Mouse (Mus musculus): ENCODE measurements at regions not wholly inside any gene's neighbourhood (a gene's known extent, or its start where the extent isn't known, plus 50 kb on each side); places are given as distances from the start of the nearest gene placed in this dataset.

DNA sequence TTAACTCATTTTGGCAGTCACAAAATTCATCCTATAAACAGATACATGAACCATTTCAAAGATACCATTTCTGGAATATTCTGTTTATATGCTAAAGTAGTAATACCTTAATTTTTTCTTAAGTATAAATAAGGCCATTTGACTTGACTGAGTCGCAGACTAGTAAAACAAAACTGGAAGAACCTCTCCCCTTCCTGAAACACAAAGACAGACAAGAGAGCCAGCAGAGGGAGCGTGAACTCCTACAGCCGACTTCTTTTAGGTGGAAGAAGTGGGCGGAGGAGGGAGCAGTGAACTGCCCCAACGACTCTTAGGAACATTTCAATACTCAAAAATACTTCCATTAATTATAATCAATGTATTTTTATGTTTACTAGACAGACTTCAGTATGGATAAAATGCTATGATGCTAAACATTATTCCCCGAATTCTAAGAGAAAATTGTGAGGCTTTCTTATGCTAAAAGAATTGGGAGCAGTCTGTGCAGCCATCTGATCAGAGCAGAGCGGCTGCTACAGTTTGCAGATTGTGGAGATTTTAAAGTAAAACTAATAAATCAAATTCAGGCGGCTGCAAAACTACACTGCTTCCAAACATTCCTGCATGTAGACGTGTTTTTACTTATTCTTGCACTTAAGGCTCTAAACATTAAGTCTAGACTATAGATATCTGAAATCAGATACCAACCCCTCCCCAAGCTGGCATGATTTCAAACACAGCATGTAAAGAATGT lies 211.2 kb upstream of the Klf14 start:
- intact Hi-C loops (cut with DNase I; ENCODE audit: low total_unique reads) = no loop called here
- no peak for DNase-seq

DNA sequence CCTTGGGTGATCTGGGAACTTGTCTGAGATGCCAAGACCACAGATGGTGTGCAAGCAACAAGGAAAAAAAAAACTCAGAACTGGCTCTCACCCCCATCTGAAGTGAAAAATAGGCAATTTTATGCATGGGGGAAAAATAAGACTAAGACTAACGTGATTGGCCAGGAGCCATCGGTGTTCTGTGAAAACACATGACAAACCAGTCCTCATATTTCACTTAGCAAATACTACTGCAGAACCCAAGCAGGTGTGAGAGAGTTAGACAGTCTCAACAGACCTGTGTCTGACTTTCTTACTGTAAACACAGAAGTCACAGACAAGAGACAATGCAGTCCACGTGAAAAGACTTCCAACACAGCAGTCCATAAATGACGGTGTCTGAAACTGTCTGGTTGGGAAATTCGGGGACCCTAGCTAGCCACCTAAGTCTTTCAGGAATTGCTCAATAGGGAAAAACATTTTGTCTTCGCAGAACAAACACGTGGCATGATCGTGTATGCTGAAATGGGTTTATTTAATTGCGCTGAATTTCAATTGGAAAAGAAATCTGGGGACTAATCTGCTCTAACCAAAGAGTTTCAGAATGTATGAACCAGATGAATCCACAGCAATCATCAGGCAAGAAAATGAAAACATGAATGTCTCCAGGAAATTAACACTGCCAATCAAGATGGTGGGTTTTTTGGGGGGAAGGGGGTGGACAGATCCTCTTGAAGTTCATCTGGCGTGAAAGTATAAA lies 213.1 kb upstream of the Klf14 start:
- intact Hi-C loops (cut with DNase I; ENCODE audit: low total_unique reads) = no loop called here
- no peak for DNase-seq

DNA sequence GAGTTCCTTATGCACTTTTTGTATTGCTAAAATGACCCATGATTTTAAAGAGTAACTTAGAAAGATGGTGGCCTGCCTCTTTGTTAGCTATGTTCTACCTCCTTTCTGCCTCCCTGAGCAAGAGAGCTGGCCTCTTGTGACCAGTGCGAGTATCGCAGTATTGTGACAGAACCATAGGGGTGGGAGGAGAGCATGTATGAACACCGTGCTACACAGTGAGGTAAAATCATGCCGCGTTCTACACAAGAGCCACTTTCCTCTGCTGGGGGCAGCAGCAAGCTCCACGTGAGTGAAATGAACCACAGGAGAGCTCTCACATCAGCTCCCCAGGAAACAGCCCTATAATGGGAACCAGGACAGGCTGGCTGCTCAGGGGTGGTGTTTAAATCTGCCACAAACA lies 216.9 kb upstream of the Klf14 start:
- DNase-seq = no peak
- intact Hi-C loops (cut with DNase I; ENCODE audit: low total_unique reads) = loop anchor here (2.0 kb wide), 1 partner anchor 101 kb away; no protein-coding TSS in a partner anchor

DNA sequence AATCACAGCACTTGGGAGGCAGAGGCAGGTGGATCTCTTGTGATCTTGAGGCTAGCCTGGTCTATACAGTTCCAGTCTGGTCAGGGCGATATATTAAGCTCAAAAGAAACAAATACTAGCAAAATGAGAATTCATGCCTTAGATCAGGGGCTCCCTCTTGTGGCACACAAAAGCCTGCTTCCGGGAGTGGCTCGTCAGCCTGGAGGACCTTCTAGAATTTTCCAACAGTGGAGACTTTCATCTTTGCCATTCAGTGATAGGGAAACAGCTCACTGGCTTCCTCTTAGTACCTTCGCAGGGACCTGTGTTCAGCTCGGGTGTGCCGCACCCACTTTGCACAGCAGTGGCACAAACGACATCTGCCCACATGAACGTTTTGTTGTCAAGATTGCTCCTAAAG lies 217.5 kb upstream of the Klf14 start:
- DNase-seq = peak; percentile 31
- intact Hi-C loops (cut with DNase I; ENCODE audit: low total_unique reads) = loop anchor here (2.0 kb wide), 1 partner anchor 102 kb away; no protein-coding TSS in a partner anchor

DNA sequence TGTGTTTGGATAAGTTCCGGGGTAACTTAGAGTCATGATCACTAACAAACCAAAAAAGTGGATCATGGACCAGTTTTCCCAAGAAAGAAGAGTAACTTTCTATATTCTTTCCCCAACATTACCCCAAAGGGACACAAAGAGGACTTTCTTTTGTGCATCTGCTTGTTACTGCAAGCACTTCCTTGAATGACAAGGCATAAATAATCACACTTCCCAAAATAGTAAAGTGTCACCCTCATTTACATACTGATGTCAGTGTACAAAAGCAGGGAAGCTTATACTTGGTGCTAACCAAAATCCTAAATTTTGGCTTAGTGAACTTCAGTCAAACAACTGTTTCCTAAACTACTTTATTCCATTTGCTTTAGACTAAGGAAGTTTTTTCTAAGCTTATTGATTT lies 218.0 kb upstream of the Klf14 start:
- intact Hi-C loops (cut with DNase I; ENCODE audit: low total_unique reads) = loop anchor here (2.0 kb wide), 1 partner anchor 102 kb away; no protein-coding TSS in a partner anchor
- no peak for DNase-seq

DNA sequence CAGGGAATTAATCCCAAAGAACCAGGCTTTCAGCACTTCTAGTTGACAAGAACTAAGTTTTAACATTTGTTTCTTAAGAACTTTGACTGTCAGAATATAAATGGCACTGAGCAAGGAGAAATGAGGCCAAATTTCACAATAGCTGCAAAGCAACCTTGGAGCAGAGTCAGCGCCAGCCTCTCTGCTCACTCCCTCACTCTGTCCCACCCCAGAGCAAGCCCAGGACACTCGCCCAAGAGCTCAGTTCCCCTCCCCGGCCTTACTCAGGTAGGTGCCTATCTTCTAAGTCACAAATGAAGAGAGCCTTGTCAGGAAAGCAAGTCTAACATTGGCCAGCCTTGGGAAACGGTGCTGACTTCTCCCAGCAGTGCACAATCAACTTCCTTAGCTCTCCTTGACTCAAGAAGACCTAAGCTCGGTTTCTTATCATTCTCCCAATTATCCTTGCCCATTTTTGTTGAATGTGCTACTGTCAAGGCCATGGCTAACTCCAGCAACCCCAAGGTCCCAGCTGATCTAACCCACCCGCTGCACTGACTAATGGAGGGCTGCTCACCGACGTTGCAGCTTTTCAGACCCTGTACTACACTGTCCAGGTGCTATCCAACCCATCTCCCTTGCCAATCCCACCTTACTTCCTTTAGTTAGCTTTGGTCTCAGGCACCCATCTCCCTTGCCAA lies 219.5 kb upstream of the Klf14 start:
- no peak for DNase-seq
- intact Hi-C loops (cut with DNase I; ENCODE audit: low total_unique reads) = no loop called here

DNA sequence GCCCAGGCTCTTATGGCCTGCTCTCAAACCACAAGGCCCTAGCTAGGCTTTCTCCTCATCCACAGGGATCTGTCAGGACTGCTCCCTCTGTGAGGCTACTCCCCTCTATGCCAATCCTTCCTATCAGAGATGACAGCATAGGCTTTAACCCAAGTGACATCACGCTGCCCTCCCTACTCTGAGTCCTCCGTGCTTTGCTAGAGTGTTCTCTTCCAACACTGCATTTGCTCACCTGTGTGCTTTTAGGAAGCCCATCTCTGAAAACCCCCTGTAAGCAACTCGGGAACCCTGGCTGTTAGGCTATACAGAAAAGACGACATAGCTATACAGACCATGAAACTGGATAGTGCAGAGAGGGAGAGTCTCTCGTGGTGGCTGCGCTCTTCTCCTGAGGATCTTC lies 216.3 kb upstream of the Mkln1 start:
- DNase-seq = no peak
- intact Hi-C loops (cut with DNase I; ENCODE audit: low total_unique reads) = no loop called here

DNA sequence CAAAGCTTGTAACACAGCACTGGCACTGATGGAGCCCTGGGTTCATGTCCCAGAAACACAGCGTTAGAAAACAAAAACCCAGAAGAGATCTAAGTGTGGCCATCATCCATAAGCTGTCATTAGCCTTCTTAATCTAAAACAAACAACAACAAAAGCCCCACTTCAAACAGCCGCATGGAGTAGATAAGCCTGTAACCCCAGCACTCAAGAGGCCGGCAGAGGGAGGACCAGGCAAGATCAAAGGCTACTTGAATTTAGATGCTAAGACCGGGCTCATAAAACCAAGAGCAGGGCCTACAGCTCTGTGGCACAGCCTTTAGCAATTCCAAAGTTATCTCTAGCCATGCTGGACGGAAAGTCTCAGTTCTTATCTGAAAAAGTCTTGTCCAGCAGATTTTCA lies 215.4 kb upstream of the Mkln1 start:
- no peak for DNase-seq
- intact Hi-C loops (cut with DNase I; ENCODE audit: low total_unique reads) = no loop called here

DNA sequence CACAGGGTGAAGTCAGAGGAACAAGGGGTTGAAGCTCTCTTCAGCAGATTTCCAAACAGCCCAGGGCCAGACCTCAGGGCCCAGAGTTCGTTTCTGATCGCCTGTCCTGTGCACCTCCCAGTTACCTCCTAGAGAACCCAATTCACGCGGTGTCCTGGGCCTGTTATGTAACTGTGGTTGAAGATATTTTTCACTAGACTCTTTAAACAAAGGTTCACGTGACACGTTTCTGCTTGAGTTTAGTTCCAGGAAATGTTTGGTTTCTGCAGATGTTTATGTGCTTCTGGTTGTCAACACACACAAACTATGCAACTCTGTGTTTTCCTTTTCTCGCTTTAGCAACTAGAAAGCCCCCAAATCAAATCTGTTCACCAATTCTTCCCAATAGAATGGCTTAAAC lies 214.0 kb upstream of the Mkln1 start:
- DNase-seq = no peak
- intact Hi-C loops (cut with DNase I; ENCODE audit: low total_unique reads) = no loop called here

DNA sequence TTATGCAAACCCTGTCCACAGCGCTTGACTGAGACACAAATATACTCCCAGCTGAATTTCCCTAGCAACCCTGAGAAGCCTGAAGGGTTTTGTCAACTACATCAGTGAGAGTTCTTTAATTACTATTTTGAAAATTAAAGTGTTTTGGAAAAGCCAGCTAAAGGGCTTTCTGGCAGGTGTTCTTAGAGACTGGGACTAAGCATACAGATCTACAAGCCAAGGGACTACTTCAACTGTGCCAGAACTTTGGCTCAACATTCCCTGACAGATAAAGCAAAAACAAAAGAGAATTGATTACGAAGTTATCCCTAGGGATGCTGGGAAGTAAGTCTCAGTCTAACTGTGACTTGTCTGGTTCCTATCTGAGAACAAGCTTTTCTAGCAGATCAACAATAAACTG lies 213.4 kb upstream of the Mkln1 start:
- no peak for DNase-seq
- intact Hi-C loops (cut with DNase I; ENCODE audit: low total_unique reads) = no loop called here

DNA sequence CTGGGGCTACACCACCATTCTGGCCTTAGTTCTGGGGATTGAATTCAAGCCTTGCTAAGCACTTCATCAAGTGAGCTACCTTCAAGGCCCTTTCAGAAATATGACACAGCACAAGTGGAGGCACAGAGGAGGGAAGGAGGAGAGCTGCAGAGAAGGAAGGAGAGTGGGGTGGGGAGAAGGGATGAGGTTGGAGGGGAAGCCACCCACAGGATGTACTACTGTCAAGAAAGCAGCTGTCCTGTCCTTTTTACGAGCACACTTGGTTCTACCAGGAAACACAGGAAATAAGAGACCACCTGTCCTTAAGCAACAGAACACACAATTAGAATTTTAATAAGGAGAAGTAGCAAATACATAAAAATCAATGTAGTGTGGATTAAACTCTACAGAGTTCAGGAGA lies 210.5 kb upstream of the Mkln1 start:
- no peak for DNase-seq
- intact Hi-C loops (cut with DNase I; ENCODE audit: low total_unique reads) = no loop called here

DNA sequence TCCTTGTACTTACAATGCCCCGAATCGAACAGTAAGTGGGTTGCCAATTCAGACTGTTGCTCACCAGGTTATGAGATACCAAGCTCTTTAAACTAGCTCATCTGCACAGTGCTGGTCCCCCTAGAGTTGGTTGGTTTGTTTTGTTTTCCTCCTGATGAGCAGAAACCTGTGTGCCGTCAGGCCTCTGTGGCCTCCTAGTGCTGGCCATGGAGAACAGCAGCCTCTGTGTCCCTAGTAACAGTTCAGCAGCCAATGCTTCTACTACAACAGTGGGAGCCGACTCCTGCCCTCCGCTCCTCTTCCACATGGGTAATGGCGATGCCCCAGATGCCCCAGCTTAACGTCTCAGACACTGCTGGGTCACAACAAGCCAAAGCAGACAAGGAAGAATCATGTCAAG lies 209.5 kb upstream of the Mkln1 start:
- intact Hi-C loops (cut with DNase I; ENCODE audit: low total_unique reads) = no loop called here
- peak; percentile 17 for DNase-seq

DNA sequence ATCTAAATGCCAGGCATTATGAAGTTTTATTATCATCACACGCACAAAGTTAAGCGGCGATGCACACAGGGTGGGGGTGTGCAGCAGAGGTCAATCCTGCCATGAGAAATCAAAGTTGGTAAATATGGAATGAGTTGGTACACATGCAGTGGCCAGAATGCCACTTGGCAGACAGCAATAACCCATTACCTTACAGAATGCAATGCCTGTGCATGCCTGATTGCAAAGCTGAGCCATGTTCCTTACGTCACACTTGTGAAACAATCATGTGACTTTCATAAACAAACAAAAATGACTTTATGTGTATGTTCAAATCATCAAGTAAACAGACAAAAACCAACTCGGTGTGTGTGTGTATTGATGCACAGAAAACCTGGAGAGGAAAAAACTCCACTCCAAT lies 208.5 kb upstream of the Mkln1 start:
- no peak for DNase-seq
- intact Hi-C loops (cut with DNase I; ENCODE audit: low total_unique reads) = loop anchor here (10.0 kb wide), 2 partner anchors 205 to 265 kb away; partner anchors contain the start of gene Mkln1

DNA sequence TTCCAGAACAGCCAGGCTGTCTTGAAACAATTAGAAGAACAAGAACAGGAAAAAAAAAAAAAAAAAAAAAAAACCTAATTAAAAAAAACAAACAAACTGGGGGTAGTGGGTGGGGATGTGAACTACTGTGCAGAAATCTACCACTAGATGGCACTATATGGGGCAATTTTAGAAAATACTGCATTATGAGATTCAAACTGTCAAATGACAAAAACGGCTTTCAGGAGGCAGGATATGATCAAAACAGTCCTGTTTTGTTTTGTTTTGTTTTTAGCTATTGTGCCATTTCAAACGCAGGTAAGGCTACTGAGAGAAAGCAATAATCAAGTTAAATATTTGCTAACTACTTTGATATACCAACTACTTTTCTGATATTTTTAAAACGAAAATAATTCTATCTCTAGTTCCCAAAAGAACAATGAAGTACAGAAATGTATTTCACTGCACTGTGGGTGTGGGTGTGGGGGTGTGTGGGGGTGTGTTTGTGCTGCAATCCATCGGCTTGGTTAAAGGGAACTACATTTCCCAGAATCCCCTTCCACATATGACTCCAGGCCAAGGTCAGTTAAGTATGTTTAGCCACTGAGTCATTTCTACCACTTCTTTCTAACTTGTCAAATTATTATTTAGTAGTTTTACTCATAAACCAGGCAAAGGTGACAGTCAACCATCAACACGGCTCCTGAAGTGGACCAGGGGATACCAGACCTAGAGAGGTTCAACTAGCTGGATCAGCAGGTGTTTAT lies 207.7 kb upstream of the Mkln1 start:
- intact Hi-C loops (cut with DNase I; ENCODE audit: low total_unique reads) = loop anchor here (10.0 kb wide), 2 partner anchors 204 to 264 kb away; partner anchors contain the start of gene Mkln1

DNA sequence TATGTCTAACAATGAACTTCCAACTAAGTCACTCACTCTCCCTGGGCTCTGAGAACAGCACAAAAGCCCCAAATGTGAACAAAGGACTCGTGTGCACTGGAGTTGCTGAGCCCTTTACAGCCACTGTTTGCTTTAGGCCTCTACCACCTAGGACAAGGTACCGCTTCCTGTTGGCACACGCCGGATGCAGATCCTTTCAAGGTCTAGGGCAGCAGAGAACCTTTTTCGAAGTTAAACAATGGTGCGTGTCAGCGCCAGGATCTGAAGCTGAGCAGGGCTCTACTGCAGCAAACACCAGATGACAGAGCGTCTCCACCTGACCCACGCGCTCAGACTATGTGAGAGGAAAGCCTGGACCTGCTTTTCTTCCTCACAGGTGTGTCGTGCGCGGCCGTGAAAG lies 207.0 kb upstream of the Mkln1 start:
- no peak for DNase-seq
- intact Hi-C loops (cut with DNase I; ENCODE audit: low total_unique reads) = loop anchor here (10.0 kb wide), 2 partner anchors 203 to 263 kb away; partner anchors contain the start of gene Mkln1

More for the DNA sequence above, 207.7 kb upstream of the Mkln1 start:
- no peak for DNase-seq

DNA sequence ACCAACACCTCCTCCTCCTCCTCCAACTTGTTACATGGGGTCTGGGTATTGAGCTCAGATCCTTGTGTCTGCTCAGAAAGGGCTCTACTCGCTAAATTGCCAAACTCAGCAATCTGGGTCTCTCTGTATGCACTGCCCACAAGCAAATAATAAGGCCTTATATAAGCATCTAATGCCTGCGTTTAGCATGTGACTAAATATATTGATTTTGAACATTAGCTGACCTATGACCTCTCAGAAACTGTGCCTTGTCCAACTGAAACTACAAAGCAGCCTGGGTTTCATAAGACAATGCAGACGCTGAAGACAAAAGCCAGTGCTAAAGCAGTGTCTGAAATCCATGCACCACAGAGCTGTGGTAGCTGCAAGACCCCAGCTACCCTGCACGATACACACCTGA lies 206.3 kb upstream of the Mkln1 start:
- DNase-seq = no peak
- intact Hi-C loops (cut with DNase I; ENCODE audit: low total_unique reads) = loop anchor here (10.0 kb wide), 2 partner anchors 203 to 263 kb away; partner anchors contain the start of gene Mkln1

DNA sequence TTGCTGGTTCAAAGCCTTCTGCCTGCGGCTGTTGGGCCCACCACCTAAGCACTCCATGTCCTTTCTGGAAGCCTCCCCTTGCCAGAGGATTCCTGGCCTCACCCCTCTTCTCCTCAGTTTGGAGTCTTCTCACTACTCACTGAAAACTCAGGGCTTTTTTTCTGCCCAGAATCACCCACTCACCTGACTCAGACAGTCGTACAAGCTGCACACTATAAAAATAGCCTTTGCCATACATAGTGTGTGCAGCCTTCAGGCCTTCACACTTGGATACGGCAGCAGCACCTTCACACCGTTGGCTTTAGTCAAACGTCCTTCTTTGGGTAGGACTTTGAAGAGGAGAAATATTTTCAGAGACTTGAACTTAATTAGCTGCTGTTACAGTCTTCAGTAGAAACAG lies 205.3 kb upstream of the Mkln1 start:
- no peak for DNase-seq
- intact Hi-C loops (cut with DNase I; ENCODE audit: low total_unique reads) = loop anchor here (10.0 kb wide), 2 partner anchors 202 to 262 kb away; partner anchors contain the start of gene Mkln1

DNA sequence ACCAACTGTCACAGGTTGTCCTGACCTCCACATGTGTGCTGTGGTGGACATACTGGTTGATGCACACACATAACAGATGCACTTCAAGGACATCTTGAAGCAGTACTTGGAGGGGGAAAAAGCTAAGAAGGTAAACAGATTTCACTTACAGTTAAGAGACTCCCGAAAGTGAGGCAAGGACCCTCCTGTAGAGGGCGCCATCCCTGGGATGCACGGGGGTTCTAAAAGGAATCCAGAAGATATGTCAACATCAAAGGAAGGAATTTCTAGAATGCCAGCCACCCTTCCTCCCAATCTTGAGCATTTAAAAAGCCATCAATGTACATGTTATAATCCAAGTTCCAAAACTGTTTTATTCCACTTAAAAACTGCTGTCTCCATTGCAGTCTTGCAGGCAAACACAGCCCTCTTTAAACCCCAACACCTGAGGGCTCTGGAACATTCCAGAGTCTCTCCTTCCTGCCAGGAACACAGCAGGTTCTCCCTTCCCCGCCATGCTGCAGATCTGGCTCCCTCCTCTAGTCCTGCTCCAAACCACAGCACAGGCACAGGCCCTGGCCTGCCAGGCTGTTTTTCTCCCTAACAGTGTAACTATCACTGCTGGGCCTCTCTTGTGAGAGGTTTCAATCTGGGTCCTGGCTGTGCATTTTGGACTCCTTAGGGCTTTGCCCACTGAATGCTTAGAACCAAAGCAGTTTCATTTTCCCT lies 200.8 kb upstream of the Mkln1 start:
- DNase-seq = no peak
- intact Hi-C loops (cut with DNase I; ENCODE audit: low total_unique reads) = loop anchor here (10.0 kb wide), 2 partner anchors 197 to 257 kb away; partner anchors contain the start of gene Mkln1

DNA sequence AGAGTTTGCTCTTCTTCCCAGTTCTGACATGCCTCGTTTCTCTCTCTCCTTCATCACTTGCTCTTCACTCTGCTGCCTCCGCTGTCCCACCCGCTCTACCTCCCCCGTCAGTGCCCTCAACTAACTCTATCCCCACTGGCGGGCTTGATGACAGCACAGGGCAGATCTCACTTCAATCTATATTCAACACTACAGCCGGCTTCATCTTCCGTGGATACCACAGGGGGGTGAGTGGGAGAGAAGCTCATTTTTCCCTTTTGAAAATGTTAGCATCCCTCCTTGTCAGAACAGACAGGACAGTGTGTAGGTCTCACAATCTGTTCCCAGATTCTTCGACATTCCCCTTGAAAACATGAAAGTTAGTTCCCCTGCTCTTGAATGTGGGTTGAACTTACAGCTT lies 200.2 kb upstream of the Mkln1 start:
- DNase-seq = no peak
- intact Hi-C loops (cut with DNase I; ENCODE audit: low total_unique reads) = loop anchor here (10.0 kb wide), 2 partner anchors 196 to 256 kb away; partner anchors contain the start of gene Mkln1
